Mouse (Mus musculus) cerebellum, adult 8-10 months (tissue): ENCODE measurements at regions not wholly inside any gene's neighbourhood (a gene's known extent, or its start where the extent isn't known, plus 50 kb on each side); places are given as distances from the start of the nearest gene placed in this dataset.
A peak's percentile ranks its signal among the peaks of the same experiment; 100 is the strongest.

Experiments
- DNase-seq: peaks from one replicate; pipeline ENCODE4 v3.0.0; 2022

- DNase-seq, result no peak
Observed at GRCm38 (mm10) chr9:47279410-47279809, 250.6 kb upstream of the Cadm1 start.

- no peak for DNase-seq
Observed at GRCm38 (mm10) chr9:47280146-47280545, 249.8 kb upstream of the Cadm1 start.

DNA sequence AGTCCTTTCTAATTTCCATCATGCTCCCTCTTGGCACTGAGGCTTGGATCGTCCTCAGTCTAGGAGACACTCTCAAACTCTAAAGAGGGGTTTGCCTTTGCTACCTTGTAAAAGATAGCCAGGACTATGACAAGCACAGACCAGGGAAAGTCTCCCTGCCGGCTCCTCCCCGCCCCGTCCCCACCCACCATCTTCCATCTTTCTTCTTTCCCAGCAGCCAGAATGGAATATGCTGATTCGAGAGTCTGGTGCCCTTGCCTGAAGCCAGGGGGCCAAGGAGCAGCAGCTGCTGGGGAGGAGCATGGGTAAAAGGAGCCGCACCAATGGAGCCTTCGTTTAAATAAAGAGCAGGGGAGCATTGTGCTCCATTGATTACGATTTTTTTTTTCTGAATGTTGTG lies 249.4 kb upstream of the Cadm1 start:
- no peak for DNase-seq

- DNase-seq, result no peak
Observed at GRCm38 (mm10) chr9:47283746-47284455, 246.1 kb upstream of the Cadm1 start.

DNA sequence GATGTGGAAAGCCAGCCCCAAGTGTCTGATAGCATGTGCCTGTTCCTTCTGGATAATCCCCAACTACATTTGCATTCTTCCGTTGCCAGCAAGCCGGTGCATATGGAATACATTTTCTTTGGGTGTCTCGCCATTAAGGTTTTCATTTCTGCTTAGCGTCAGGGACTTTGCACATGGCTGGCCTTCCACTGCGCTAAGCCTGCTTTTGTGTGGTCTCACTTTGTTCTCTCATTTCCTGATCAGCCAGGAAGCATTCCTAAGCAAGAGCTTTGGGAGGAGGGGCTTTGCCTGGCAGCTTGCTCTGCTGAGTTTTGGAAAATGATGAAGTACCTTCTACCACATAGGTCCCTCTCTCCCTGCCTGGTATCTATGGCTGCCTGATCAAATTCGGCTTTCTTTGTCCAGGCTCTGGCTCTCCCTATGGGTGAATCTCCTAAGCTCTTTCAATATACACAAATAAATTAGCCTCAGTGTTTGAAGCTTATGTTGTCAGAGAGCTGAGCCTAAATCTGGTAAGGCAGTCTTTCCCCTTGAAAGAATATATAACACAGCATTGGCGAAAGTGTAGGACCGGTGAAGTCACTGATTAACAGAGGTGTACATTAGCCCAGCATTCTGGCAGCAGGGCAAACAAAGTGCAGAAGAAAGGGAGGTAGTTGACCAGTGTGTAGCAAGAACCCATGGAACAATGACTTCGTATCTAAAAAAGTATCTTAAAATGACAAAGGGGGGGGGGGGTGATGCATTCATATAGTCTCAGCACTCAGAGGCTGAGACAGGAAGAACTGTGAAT lies 242.8 kb upstream of the Cadm1 start:
- no peak for DNase-seq

GRCm38 (mm10) chr9:47288587-47289199 lies 241.3 kb upstream of the Cadm1 start:
- DNase-seq, result peak; percentile 47

DNA sequence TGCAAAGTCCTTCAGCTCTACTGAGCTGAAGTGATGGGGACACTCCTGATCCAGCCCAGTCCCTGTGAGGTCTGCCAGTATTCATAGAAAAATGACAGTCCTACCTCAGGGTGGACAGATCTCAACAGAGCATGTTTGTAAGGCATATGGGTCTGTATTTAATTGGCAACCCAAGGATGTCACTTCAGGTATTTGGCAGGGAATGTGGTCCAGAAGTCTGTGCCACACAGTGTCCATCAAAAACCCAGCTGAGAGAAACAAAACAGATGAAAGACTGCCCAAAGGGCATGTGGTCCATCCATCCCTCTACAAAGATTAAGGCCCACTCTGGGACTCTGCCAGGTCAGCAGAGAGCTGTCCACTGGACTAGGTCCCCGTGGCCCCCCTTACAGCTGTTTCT lies 229.3 kb upstream of the Cadm1 start:
- DNase-seq, result peak; percentile 72

DNA sequence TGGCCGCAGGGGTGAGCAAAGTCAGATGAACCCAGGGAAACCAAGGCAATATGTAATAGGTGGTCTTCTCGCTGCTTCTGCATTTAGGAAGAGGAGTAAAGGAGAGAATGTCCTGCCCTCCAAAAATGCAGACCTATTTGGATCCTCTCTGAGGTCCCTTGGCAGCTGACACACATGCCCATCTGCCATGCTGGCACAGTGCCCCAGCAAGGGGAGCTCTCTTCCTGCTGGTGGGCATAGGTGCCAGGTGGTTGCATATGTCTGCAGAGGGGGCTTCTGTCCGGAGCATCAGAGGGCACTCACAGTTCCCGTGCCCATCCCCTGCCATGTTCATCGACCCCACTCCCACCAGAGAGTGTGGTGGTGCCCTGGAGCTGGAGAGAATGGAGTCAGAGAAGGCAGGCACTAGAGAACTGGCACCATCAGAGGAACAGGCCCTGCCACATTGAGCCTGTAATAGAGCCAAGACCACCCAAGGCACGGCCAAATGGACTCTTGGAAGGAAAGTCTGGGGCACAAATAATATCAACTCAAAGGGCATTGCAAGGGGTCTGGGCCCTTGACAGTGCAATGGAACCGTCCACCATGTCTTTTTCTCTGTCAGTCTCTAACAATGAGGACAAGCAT lies 222.7 kb upstream of the Cadm1 start:
- DNase-seq, result peak; percentile 99

GRCm38 (mm10) chr9:47307752-47308500 lies 222.0 kb upstream of the Cadm1 start:
- peak; percentile 62 for DNase-seq

- DNase-seq, result no peak
Observed at GRCm38 (mm10) chr9:47313433-47313832, 216.5 kb upstream of the Cadm1 start.

GRCm38 (mm10) chr9:47314236-47314635 lies 215.7 kb upstream of the Cadm1 start:
- no peak for DNase-seq

DNA sequence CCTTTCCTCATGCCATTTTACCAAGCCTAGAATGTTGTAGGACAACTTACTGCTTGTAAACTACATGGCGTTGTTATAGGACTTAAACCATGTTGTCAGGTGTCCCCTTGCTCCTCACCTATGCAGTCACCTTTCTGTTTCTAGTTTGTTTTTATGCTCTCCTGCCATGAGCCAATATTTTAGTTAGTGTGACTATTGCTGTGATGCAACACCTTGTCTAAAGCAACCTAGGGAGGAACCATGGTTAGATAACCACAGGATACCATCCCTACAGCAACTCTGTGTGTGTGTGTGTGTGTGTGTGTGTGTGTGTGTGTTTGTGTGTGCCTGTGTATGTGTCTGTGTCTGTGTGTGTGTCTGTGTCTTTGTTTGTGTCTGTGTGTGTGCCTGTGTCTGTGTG lies 209.6 kb upstream of the Cadm1 start:
- DNase-seq, result no peak

- no peak for DNase-seq
Observed at GRCm38 (mm10) chr9:47321106-47321789, 208.7 kb upstream of the Cadm1 start.

DNA sequence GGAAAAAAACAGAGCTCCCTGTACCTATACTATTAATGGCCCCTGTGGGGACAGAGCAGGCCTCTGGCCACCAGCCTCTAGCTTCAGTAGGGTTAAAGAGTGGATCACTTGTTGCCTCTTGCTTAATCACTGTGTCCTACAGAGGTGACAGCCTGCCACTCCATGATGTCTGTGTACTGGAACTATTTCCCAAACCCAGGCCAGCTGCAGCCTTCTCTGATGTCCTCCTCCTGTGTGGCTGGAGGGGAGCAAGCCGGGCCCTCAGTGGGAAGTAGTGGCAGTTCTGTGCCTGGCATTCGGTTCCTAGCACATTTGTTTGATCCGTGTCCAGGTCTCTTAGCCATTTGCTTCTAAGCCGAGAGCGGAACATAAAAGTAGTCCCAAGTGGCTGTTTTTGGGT lies 207.7 kb upstream of the Cadm1 start:
- DNase-seq, result no peak

DNA sequence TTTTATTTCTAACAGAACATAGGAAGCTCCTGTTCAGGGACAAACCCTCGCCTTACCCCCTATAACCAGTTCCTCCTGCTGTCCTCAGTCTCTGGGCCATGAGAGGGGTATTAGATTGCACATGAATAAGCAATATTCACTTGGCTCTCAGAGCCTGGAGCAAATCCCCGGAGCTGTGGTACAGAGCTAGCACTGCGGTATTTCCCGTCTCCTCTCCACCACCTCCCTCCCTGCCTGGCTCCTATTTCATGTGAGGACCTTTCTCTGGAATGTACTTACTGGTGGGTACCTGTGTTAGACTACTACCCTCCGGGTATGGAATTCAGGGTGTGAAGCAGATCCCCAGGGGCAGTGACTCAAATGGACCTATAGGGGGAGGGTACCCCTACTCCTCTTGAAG lies 206.9 kb upstream of the Cadm1 start:
- DNase-seq, result no peak

DNA sequence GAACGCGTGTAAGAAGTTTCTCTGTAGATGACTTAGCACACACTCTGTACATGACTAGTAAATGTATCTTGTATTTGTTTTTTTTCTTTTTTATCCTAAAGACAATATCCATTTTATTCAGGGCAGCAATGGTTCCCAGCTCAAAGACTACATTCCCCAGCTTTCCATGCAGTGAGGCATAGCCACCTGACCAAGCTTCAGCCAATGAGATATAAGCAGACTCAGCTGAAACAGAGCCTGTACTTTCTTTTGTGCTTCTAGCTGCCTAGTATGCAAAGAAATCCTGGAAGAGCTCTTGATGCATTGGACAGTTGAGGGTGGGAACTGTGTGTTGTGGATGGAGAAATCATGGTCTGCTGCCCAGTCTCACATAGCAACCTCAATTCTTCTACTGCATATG lies 202.4 kb upstream of the Cadm1 start:
- DNase-seq, result no peak

GRCm38 (mm10) chr9:47332929-47333328 lies 197.0 kb upstream of the Cadm1 start:
- no peak for DNase-seq

GRCm38 (mm10) chr9:47338221-47338620 lies 191.8 kb upstream of the Cadm1 start:
- DNase-seq, result peak; percentile 44

DNA sequence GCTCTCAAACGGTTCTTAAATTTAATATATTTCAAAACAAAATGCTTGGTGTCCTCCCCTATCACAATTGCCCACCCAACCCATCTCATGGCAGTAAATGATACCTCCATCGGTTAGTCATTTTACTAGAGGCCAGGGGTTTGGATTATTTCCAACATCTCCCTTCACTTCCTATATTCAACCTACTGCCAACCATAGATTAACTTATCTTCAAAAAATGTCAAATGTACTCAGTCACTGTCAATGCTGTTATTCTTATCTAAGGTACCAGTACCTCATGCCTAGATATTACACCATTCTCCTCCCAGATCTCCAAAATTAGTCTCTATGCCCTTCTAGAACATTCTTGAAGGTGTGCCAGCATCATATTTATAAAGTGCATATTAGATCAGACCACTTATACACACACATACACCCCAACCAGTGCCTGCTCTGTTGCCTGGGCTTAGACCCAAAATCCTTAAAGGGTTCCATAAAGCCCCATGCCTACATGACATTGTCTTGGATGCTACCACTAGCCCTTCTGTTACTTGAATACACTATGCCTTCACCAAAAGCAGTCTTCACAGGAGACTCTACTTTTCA lies 183.4 kb upstream of the Cadm1 start:
- DNase-seq, result no peak

DNA sequence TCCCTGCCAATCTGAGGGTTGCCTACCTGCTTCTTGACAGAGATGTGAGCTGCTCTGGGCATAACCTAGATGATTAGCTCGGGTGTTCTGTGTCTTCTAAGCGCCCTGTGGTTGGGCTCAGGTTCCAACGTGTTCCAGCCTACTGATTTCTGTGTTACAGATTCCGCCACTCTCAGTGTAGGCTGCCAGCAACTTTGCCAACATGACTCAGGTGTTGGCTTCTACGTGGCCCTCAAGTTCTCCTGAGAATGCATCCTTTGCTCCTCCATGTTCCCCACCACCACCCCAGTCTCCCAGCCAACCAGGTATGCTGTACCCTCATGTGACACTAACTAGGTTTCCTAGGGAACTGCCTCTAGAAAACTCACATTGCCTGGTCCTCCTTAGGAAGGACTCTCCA lies 179.7 kb upstream of the Cadm1 start:
- no peak for DNase-seq

DNA sequence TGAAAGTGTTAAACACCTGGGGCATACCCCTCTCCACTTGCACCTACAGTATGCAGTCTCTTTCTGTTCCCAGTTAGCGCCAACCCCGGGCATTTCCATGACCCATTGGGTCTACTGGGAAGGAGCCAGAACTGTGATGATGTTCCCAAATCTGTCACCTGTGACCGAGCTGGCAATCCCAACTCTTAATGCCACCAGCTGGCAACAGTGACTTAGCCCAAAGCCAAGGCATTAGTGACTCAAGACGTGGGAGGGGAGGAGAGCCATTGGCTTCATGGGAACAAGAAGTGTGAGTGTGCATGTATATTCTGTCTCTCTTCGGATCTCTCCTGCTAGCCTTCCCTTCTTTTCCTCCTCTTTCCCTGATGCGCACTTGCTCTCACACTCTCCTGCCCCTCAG lies 178.9 kb upstream of the Cadm1 start:
- DNase-seq, result peak; percentile 72

DNA sequence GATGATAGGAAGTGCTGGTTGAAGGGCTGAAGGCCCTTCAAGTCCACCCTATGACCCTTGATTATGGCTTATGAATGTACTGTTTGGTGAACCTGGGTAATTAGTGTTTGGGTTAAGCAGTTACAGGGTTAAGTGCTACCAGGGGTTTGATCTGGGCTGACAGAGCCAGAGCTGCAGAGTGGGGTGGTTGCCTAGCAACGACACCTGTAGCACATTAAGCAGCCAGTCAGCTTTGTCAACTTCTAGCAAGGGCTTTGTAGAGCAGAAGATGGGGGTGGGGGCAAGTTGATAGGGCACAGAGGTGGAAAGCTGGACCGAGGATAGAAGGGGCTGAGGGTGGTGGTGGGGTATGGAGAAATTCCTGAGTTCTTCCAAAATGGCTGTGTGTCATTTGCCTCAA lies 177.0 kb upstream of the Cadm1 start:
- DNase-seq, result no peak
